Mouse (Mus musculus) mesoderm, embryonic 11.5 days (tissue): ENCODE measurements around the gene Mef2a.
"Not testable (repeated sequence)": the region's sequence is repeated elsewhere in the genome, so short reads cannot be mapped to it uniquely, and the experiment has no call there.

Source experiments
- DNase-seq: peaks from one replicate; pipeline ENCODE4 v3.0.0-alpha.2; 2012; ENCODE audit warnings: low read depth, low spot score

The Mef2a gene

GRCm38 (mm10) chr7:67371351-67371890 is 1.2 kb downstream of the Mef2a start:
- DNase-seq, result no peak

GRCm38 (mm10) chr7:67369645-67370044 is 3.0 kb downstream of the Mef2a start:
- DNase-seq, result no peak

GRCm38 (mm10) chr7:67368394-67368793 is 4.3 kb downstream of the Mef2a start:
- no peak for DNase-seq

GRCm38 (mm10) chr7:67360588-67360987 is 12.1 kb downstream of the Mef2a start:
- no peak for DNase-seq

DNA sequence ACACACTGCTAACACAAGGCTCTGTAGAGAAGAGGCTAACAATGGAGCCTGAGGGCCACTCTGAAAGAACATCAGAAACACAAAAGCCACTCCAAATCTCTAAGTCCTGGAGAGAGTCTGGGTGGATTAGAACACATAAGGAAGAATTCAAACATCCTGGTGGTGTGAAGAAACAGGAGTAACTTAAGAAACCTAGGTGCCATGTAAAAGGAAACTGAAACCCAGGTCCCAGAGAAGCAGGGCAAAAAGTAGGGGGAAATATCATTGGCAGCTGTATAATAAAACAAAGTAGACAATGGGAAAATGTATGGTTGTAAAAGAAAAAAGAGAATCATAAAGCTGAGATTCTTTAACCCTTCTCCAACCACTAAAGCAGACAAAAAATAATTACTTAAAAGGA is 12.8 kb downstream of the Mef2a start:
- no peak for DNase-seq

DNA sequence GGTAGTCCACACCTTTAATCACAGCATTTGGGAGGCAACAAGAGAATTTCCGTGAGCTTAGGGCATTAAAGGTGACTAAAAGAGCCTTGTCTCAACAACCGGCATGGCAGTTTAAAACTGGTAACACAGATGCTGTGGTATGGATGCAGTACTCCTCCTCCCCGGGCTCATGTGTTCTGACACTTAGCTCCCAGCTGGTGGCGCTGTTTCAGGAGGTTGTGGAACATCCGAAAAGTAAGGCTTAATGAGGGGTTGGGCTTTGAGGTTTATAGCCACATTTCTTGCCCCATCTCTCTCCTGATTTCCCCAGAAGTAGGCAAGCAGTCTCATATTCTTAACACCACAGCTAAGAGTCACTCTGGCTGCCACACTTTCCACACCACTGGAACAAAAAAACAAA is 16.8 kb downstream of the Mef2a start:
- no peak for DNase-seq

- DNase-seq, result no peak
These were observed 19.0 kb downstream of the Mef2a start for GRCm38 (mm10) chr7:67353667-67354066.

- DNase-seq, result no peak
These were observed 19.7 kb downstream of the Mef2a start for GRCm38 (mm10) chr7:67352989-67353388.

DNA sequence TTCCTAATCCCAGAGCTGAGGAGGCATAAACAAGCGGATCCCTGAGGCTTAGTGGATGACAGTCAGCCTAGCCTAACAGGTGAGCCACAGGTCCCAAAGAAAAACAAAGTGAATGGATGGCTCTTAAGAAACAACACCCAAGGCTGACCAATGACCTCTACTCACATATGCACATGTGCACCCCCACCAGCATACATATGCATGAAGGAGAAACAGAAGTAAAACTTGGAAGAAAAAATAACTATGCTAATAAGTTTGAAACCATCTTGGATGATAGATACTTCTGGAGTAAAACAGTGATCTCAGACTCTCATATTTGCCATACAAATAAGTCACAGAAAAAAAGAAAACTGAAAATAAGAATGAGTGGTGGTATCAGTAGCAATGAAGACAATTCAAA is 28.2 kb downstream of the Mef2a start:
- no peak for DNase-seq

- DNase-seq, result no peak
These were observed 30.5 kb downstream of the Mef2a start for GRCm38 (mm10) chr7:67342067-67342625.

DNA sequence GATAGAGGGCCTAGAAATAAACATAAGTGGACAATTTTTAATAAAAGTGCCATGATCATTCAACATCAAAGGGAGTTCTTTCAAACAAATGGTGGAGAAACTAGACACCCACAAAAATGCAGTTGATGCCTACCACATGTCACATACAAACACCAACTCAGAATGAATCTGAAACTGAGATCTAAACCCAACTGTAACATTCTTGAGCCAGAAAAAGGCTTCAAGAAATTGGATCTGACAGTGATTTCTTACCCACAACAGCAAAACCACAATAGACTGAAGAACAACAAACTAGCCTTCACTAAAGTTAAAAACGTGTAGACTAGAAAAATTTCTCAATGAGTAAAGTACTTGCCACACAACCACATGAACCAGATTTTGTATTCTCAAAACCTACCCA is 52.3 kb downstream of the Mef2a start:
- DNase-seq, result no peak

DNA sequence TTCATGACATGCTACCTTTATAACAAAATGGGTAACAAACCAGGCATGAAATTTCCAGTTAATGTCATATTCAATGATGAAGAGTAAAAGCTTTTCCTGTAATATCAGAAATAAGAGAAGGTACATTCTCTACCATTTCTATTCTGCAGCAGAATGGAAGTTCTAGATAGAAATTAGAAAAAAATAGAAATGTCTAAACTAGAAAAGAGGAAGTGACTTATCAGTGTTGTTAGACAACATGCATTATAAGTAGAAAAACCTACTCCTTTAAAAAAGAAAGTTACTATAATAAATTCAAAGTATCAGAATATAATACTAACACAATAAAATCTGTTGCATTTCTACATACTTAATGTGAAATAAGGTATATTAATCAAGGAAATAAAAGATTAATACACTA is 54.0 kb downstream of the Mef2a start:
- no peak for DNase-seq

DNA sequence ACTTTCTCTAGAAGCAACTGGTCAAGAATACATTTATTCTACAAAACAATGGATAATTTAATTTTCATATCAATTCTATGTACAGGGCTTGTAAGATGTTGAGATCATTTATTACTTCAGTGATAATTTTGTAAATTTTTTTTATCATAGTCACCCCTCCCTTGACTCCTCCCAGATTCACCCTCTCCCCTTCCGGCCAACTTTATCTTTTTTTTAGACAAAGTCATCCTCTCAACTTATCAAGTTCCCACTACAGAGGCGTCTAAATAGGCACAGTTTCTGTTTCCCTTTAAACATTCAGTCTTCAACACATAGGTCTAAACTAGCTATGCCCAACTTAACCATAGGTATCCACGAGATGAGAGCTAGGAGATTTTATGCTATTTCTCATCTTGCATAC is 59.5 kb downstream of the Mef2a start:
- no peak for DNase-seq

GRCm38 (mm10) chr7:67310151-67310550 is 62.5 kb downstream of the Mef2a start:
- no peak for DNase-seq

- no peak for DNase-seq
These were observed 64.6 kb downstream of the Mef2a start for GRCm38 (mm10) chr7:67308102-67308501.

- DNase-seq, result no peak
These were observed 65.6 kb downstream of the Mef2a start for GRCm38 (mm10) chr7:67307078-67307477.

GRCm38 (mm10) chr7:67304937-67305336 is 67.7 kb downstream of the Mef2a start:
- DNase-seq, result no peak

GRCm38 (mm10) chr7:67296419-67296818 is 76.2 kb downstream of the Mef2a start:
- no peak for DNase-seq

DNA sequence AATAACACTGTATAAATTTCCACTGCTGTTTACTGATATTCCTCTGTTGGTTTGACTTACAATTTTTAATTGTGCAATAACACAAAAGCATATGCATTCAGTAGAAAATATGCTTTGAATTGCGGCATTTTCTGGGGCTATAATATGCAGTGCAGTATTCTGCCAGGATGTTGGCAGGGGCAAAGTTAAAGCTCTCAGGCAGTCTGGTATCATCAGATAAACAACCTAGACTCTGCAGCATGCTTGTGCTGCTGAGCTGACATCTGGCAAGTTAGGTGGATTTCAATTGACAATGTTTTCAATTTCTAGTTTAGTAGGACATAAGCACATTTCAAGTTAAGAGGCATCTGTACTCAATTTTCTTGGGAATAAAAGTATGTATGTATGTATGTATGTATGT is 81.3 kb downstream of the Mef2a start:
- DNase-seq, result no peak

- DNase-seq, result no peak
These were observed 85.2 kb downstream of the Mef2a start for GRCm38 (mm10) chr7:67287456-67287855.

GRCm38 (mm10) chr7:67283581-67283980 is 89.1 kb downstream of the Mef2a start:
- no peak for DNase-seq

DNA sequence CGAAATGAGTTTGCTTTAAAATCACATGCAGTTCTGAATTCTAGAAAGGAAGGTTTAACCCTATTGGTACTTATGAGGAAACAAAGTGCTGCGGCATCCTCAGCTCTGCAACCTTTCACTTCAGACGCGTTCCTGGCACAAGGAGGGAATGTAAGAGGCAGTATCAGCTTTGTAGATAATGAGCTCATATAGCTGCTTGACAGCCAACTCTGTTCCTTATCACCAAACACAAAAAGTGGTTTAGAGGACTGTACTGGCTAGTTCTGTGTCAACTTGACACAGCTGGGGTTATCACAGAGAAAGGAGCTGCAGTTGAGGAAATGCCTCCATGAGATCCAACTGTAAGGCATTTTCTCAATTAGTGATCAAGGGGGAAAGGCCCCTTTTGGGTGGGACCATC is 102.2 kb downstream of the Mef2a start:
- DNase-seq, result not testable (repeated sequence)

- peak; percentile 55 for DNase-seq
These were observed 112.7 kb downstream of the Mef2a start for GRCm38 (mm10) chr7:67259828-67260563.
